Mouse (Mus musculus): ENCODE measurements at regions not wholly inside any gene's neighbourhood (a gene's known extent, or its start where the extent isn't known, plus 50 kb on each side); places are given as distances from the start of the nearest gene placed in this dataset.

- ATAC-seq (replicated peaks; ENCODE audit: low read depth, poor library complexity, severe bottlenecking), result peak; percentile 42; the same call in 1 of the 2 replicates
These were observed 375.2 kb downstream of the Shisa9 start for GRCm38 (mm10) chr16:12359116-12359515.

- no peak for ATAC-seq (replicated peaks; ENCODE audit: low read depth, poor library complexity, severe bottlenecking)
These were observed 405.6 kb downstream of the Shisa9 start for GRCm38 (mm10) chr16:12389545-12389944.

GRCm38 (mm10) chr16:12435697-12436221, 451.8 kb downstream of the Shisa9 start:
- ATAC-seq (replicated peaks; ENCODE audit: low read depth, poor library complexity, severe bottlenecking), result no peak

GRCm38 (mm10) chr16:12438622-12439021, 454.7 kb downstream of the Shisa9 start:
- no peak for ATAC-seq (replicated peaks; ENCODE audit: low read depth, poor library complexity, severe bottlenecking)

- ATAC-seq (replicated peaks; ENCODE audit: low read depth, poor library complexity, severe bottlenecking), result no peak
These were observed 470.9 kb downstream of the Shisa9 start for GRCm38 (mm10) chr16:12454791-12455190.

Data from common myeloid progenitor, adult 5-6 weeks (primary cell).